Mouse (Mus musculus) heart, postnatal 0 days (tissue): ENCODE results near the gene Lmbr1.

ENCODE experiments used
- CTCF ChIP-seq: IDR thresholded peaks from 2 replicates; pipeline ENCODE4 v1.5.1; 2016; ENCODE audit warnings: antibody characterized with exemption, control low read depth, low read depth
- EP300 ChIP-seq: IDR thresholded peaks from 2 replicates; pipeline ENCODE4 v1.6.1; 2016; ENCODE audit warnings: antibody characterized with exemption, low read depth

DNA sequence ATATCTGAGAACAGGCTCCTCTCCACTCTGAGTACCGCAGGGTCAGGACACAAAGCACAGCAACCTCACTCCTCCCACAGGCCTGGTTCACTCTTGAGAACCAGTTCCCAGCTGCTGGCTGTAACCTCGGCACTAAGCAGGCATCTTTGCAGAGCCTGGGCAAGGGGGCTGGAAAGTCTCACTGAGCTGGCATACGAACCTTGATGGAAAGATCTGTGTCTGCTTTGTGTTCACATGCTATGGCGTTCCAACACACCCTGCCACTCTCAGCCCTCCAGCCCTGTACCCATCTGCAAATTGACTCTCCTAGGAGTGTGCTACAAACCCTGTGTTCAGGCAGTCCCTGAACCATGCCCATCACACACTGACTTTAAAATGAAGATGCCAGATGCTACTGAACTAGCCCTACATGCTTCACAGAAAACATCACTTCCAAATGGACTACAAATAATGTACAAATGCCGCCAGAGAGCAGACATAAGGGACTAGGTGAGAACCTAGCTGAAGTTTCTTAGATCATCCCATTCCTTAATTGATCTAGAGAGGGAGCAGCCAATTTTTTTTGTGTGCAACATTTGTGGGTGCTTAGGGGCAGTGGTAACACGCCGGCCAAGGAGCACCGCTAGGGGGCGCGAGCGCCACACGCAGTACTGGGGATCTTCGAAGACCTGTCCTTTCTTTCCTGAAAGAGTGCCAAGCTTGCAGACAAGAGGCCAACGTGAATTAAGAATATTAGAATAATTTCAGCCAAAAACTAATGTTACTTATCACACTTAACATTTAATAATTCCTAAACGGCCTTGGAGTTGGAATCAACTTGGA lies 11.0 kb upstream of the Lmbr1 start:
- TF ChIP-seq CTCF (peak; percentile 85), EP300 (no peak)
